23 mouse cellular contexts compared by ENCODE assay signal in genomic region chr2:126920358-126921060, GRCm38 (mm10). TPM values are rescaled to one million over a fixed set of nuclear protein-coding genes. Genes with fewer than 3 reads are reported as not detected.
DNase-seq lines count a peak whose midpoint lies in the region; ATAC-seq lines count a peak whose summit lies in the region.
"Had no signal": no experiment of that assay in that cellular context is flagged by ENCODE, and none has a peak within 500 bp of the region (broad histone marks: within the 10 kb centered on the region; RNA-seq: fewer than 3 reads in every experiment).

No protein-coding gene starts in this region.

- H3K36me3 ChIP-seq in hindbrain, embryonic 12.5 days = peaks cover 54% of the 10 kb centered on the region

- H3K9me3 ChIP-seq in hindbrain, embryonic 12.5 days (replicated peaks) = no peaks in the 10 kb centered on the region
- H3K9me3 ChIP-seq: embryonic facial prominence, embryonic 10.5 days; heart, embryonic 10.5 days; limb, embryonic 13.5 days; liver, embryonic 12.5 days; midbrain, embryonic 15.5 days had no signal

- no peak overlapping the region for H3K9ac ChIP-seq in hindbrain, embryonic 12.5 days
- H3K9ac ChIP-seq: limb, embryonic 13.5 days; liver, embryonic 12.5 days; midbrain, embryonic 15.5 days had no signal

- H3K4me2 ChIP-seq in hindbrain, embryonic 12.5 days (replicated peaks) = no peak overlapping the region
- H3K4me2 ChIP-seq: limb, embryonic 13.5 days; liver, embryonic 12.5 days; midbrain, embryonic 15.5 days had no signal

- peak; percentile 4 for DNase-seq in lung, postnatal 10 days
- no peak for DNase-seq in lung, postnatal 4 days
- DNase-seq in induced T-regulatory cell, adult 2 months (ENCODE audit: low read depth) = peak; percentile 43
- DNase-seq in thymus, postnatal 0 days (ENCODE audit: low spot score) = peak; percentile 64
- DNase-seq in testis, postnatal 14 days (ENCODE audit: low spot score) = no peak
- DNase-seq in cerebellum, adult 9-11 months = no peak
- DNase-seq in heart, postnatal 10 days = no peak
- DNase-seq: adrenal gland, postnatal 36 days; gastrocnemius, postnatal 10 days; kidney, adult 2 months; kidney, postnatal 14 days; layer of hippocampus, postnatal 36 days; lung, adult 18-20 months; lung, postnatal 14 days; right cerebral cortex, adult 18-20 months had no signal

- H3K4me3 ChIP-seq in hindbrain, embryonic 12.5 days = no peak overlapping the region
- H3K4me3 ChIP-seq: embryonic facial prominence, embryonic 10.5 days; heart, embryonic 10.5 days; layer of hippocampus, adult 2 months; limb, embryonic 13.5 days; liver, embryonic 12.5 days; midbrain, embryonic 15.5 days had no signal

- ATAC-seq in hindbrain, embryonic 12.5 days (ENCODE audit: low FRiP score) = no peak
- ATAC-seq: forebrain, embryonic 16.5 days; liver, embryonic 12.5 days; midbrain, embryonic 15.5 days had no signal

- 86% methylated on average over 12 of the region's 12 CpGs for WGBS in hindbrain, embryonic 12.5 days

- H3K27ac ChIP-seq in hindbrain, embryonic 12.5 days = no peak overlapping the region
- H3K27ac ChIP-seq: embryonic facial prominence, embryonic 10.5 days; heart, embryonic 10.5 days; layer of hippocampus, adult 2 months; limb, embryonic 13.5 days; liver, embryonic 12.5 days; midbrain, embryonic 15.5 days had no signal

- H3K4me1 ChIP-seq in hindbrain, embryonic 12.5 days = no peaks in the 10 kb centered on the region
- H3K4me1 ChIP-seq: embryonic facial prominence, embryonic 10.5 days; heart, embryonic 10.5 days; limb, embryonic 13.5 days; liver, embryonic 12.5 days; midbrain, embryonic 15.5 days had no signal

- no peaks in the 10 kb centered on the region for H3K27me3 ChIP-seq in hindbrain, embryonic 12.5 days
- H3K27me3 ChIP-seq: limb, embryonic 13.5 days; liver, embryonic 12.5 days; midbrain, embryonic 15.5 days had no signal

- intact Hi-C loops in heart, postnatal 10 days (cut with DNase I) = loop anchor here (5.0 kb wide), 1 partner anchor 78 kb away; no protein-coding TSS in a partner anchor

RNA-seq across cellular contexts. Expression of gene Sppl2a, which starts 12.5 kb away (rescaled TPM):
- 86.8 and 89.5 TPM in 2 replicates for polyA plus RNA-seq in thymus, postnatal 0 days (2015; fragmentation: Nextera tagmentation; extraction: Ambion mirVana)
- 35.6 and 37.2 TPM in 2 replicates for polyA plus RNA-seq in hindbrain, embryonic 12.5 days (2016; fragmentation: Nextera tagmentation; extraction: Ambion mirVana)
- 10 to 100 TPM; 49.6 to 51.3 TPM for total RNA-seq in heart, postnatal 10 days (2021)

RNA-seq across cellular contexts. Expression of gene Trpm7, which starts 44.5 kb away (rescaled TPM):
- polyA plus RNA-seq in thymus, postnatal 0 days (2015; fragmentation: Nextera tagmentation; extraction: Ambion mirVana) = 43.8 and 57.5 TPM in 2 replicates
- polyA plus RNA-seq in hindbrain, embryonic 12.5 days (2016; fragmentation: Nextera tagmentation; extraction: Ambion mirVana) = 43.0 and 46.8 TPM in 2 replicates
- 10 to 100 TPM; 52.0 to 54.1 TPM for total RNA-seq in heart, postnatal 10 days (2021)

Comparison
In these comparisons a context has a peak if more than half of its experiments do, and no peak if none do; other contexts are left out.
1. DNase-seq: peak in lung, postnatal 10 days (single experiment), induced T-regulatory cell, adult 2 months (single experiment) and thymus, postnatal 0 days (single experiment); none in lung, postnatal 4 days (0 of 2), testis, postnatal 14 days (single experiment), cerebellum, adult 9-11 months (single experiment) and heart, postnatal 10 days (0 of 2).